Mouse (Mus musculus) G1E (cell line): ENCODE results near the gene Dmxl2. TPM values are rescaled to one million over a fixed set of nuclear protein-coding genes. Genes with fewer than 3 reads are reported as not detected.

ENCODE experiments used
- ATAC-seq: 2 replicates; pipeline ENCODE4 v1.8.0; 2016; ENCODE audit warnings: mild to moderate bottlenecking; ENCODE audit not compliant: insufficient number of reproducible peaks, poor library complexity, low FRiP score, severe bottlenecking; ENCODE audit errors: extremely low read depth
- DNase-seq: peaks from one replicate; pipeline ENCODE4 v3.0.0; 2012; ENCODE audit warnings: low spot score
- H3K27me3 ChIP-seq: 2 replicates; pipeline ENCODE4 v1.6.1; 2012; ENCODE audit warnings: mild to moderate bottlenecking, low read length, inconsistent platforms; ENCODE audit not compliant: insufficient read depth
- H3K36me3 ChIP-seq: replicated peaks from 2 replicates; pipeline ENCODE3; 2012; ENCODE audit warnings: mild to moderate bottlenecking, inconsistent platforms
- H3K4me1 ChIP-seq: 2 replicates; pipeline ENCODE4 v1.6.1; 2012; ENCODE audit warnings: low read depth, low read length, inconsistent platforms, mixed read lengths; ENCODE audit not compliant: insufficient read depth
- H3K4me3 ChIP-seq: 2 replicates; pipeline ENCODE4 v1.5.1; 2012; ENCODE audit warnings: low read depth, mild to moderate bottlenecking, inconsistent platforms, low read length, moderate library complexity, mixed read lengths
- H3K9me3 ChIP-seq: replicated peaks from 2 replicates; pipeline ENCODE4 v1.6.1; 2012; ENCODE audit warnings: inconsistent platforms
- CTCF ChIP-seq: IDR thresholded peaks from 2 replicates; pipeline ENCODE4 v1.5.1; 2012; ENCODE audit warnings: low read depth, low read length, inconsistent platforms, mixed read lengths
- GATA1 ChIP-seq: IDR thresholded peaks from 2 replicates; pipeline ENCODE4 v1.6.1; 2012; ENCODE audit warnings: borderline replicate concordance, low read length, inconsistent platforms, mixed read lengths
- GATA2 ChIP-seq: IDR thresholded peaks from 2 replicates; pipeline ENCODE4 v1.6.1; 2012; ENCODE audit warnings: low read depth, low read length, inconsistent platforms, borderline replicate concordance
- POLR2AphosphoS5 ChIP-seq: IDR thresholded peaks from 2 replicates; pipeline ENCODE4 v1.6.1; 2012; ENCODE audit warnings: low read depth, low read length, inconsistent platforms; ENCODE audit not compliant: insufficient replicate concordance
- TAL1 ChIP-seq: conservative IDR thresholded peaks from 2 replicates; pipeline ENCODE4 v1.6.1; 2012; ENCODE audit warnings: low read depth, low read length, inconsistent platforms, mixed read lengths
- polyA plus RNA-seq: library from polyadenylated mRNA; stranded (reverse); fragments of >175 nt; gene quantifications from 2 replicates; pipeline ENCODE4 v1.2.3, GENCODE M21; 2012
- total RNA-seq, 2 experiments: library from RNA; stranded (forward) in 1 of 2; stranded (reverse) in 1 of 2; fragments of 200-1000 nt in 1 of 2; fragments of >200 nt in 1 of 2; fragmentation: Nextera tagmentation in 1 of 2; gene quantifications; 2 replicates each; pipeline ENCODE4 v1.2.3; 2014 to 2017

The Dmxl2 gene
- not detected in 2 replicates for total RNA-seq (2014; fragmentation: Nextera tagmentation)
- total RNA-seq (2017) = 0.11 and 0.23 TPM in 2 replicates
- not detected in 2 replicates for polyA plus RNA-seq

DNA sequence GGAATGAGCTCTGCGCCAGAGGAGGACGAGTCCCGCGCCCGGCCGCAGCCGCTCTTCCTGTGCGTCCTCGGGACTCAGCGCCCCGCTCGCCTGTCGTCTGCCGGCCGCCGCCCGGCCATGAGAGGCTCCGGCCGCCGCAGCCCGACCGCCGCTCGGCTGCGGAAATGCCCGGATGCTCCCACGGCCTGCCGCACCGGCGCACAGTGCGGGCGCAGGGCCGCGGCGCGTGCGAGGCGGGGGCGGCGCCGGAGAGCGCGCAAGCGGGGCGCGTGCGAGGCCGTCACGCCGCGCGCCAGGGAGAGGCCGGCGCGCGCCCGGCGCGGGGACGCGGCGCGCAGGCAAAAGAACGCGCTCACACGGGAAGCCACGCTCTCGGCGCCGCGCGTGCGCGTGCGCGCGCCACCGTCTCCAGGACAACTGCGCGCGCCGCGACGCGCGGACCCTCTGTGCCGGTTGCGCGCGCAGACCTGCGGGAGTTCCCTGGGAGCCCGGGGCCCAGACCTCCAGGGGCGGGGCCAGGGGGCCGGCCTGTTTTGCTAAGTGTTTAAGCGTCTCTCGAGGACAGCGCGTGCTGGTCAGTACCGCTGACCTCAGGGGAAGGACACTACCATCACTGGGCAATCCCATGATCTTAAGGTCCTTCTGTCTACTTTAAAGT is at the start of gene Dmxl2:
TSS of gene Dmxl2 (minus strand) at position 174 of the 658 bp plus-strand sequence.
- peak within 1 kb of the TSS; percentile 33; the same call in 1 of the 2 replicates for H3K4me3 ChIP-seq
- no peaks in the 10 kb centered on the region for H3K4me1 ChIP-seq
- TF ChIP-seq POLR2AphosphoS5 (no peak), CTCF (no peak), GATA2 (no peak), GATA1 (no peak), TAL1 (no peak)
- H3K36me3 ChIP-seq = no peaks in the 10 kb centered on the region
- peaks cover 19% of the 10 kb centered on the region for H3K27me3 ChIP-seq
- ATAC-seq = no peak
- DNase-seq = no peak
- no peaks in the 10 kb centered on the region for H3K9me3 ChIP-seq

DNA sequence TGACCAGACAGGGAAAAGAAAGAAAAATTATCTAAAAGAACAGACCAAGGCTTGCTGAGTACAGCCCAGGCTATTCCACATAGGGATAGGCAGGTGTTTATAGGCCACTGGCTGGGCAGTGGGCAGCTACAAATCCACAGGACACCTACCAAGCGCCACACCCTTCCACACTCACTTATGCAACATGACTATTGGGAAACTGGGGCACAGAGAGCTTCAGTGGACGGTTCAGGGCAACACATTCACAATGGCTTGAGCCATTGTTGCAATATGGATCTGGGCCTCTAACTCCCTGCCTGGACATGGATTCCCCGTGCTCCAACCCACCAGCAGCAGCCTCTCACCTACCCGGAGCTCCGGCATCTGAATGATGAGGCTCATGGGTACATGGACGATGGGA is 48.0 kb upstream of the Dmxl2 start:
- H3K9me3 ChIP-seq = no peaks in the 10 kb centered on the region
- TF ChIP-seq TAL1 (no peak), GATA1 (no peak), POLR2AphosphoS5 (no peak), GATA2 (no peak), CTCF (no peak)
- H3K4me1 ChIP-seq = peaks cover 4% of the 10 kb centered on the region
- ATAC-seq = no peak
- no peaks in the 10 kb centered on the region for H3K36me3 ChIP-seq
- no peak overlapping the region for H3K4me3 ChIP-seq
- no peak for DNase-seq
- H3K27me3 ChIP-seq = peaks cover 42% of the 10 kb centered on the region

DNA sequence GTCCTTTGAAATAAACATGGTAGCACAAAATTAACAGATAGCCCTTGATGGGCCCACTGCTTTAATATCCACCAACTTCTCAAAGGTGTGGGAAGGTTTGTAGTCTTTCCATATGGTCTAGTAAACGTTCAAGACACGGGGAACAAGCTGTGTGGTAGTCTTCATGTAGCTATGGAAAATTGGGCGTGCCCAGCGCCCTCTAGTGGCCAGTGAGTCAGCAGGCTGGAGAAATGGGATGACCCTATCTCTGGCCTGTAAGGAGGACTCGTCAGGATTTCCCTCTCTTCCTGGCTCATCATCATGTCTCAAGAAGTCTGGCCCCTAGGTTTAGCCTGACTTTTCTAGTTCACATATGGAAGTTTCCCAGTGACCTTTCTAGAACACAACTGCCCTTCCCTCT is 46.1 kb upstream of the Dmxl2 start:
- Histone ChIP-seq H3K36me3 (no peaks in the 10 kb centered on the region), H3K4me1 (peaks cover 2% of the 10 kb centered on the region), H3K9me3 (no peaks in the 10 kb centered on the region), H3K27me3 (peaks cover 46% of the 10 kb centered on the region), H3K4me3 (no peak overlapping the region)
- ATAC-seq (no peak; the same call in 1 of the 2 replicates), DNase-seq (peak; percentile 26)
- no peak for TF ChIP-seq GATA2
- TF ChIP-seq CTCF = peak; percentile 81
- no peak for TF ChIP-seq GATA1
- no peak for TF ChIP-seq POLR2AphosphoS5

DNA sequence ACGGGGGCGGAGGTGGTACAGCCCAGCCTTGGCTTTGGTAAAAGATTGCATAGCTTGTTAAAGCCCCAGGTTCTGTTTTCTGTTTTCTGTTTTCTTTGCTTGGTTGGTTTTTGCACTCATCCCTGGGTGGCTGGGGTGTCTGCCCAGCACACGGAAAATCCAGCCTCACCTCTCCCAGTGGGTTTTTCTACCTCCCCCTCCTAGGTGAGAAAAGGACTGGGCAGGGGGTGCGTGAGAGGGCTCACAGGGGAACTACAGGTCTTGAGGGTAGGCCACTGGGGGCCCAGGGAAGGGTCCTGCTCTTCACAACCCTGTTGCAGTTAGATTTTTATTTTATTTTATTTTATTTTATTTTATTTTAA is 43.5 kb upstream of the Dmxl2 start:
- Histone ChIP-seq H3K4me1 (no peaks in the 10 kb centered on the region), H3K9me3 (no peaks in the 10 kb centered on the region), H3K27me3 (peaks cover 45% of the 10 kb centered on the region), H3K4me3 (no peak overlapping the region), H3K36me3 (no peaks in the 10 kb centered on the region)
- DNase-seq = no peak
- no peak for ATAC-seq
- no peak for TF ChIP-seq POLR2AphosphoS5
- no peak for TF ChIP-seq GATA2
- no peak for TF ChIP-seq GATA1
- TF ChIP-seq CTCF = no peak
- no peak for TF ChIP-seq TAL1

DNA sequence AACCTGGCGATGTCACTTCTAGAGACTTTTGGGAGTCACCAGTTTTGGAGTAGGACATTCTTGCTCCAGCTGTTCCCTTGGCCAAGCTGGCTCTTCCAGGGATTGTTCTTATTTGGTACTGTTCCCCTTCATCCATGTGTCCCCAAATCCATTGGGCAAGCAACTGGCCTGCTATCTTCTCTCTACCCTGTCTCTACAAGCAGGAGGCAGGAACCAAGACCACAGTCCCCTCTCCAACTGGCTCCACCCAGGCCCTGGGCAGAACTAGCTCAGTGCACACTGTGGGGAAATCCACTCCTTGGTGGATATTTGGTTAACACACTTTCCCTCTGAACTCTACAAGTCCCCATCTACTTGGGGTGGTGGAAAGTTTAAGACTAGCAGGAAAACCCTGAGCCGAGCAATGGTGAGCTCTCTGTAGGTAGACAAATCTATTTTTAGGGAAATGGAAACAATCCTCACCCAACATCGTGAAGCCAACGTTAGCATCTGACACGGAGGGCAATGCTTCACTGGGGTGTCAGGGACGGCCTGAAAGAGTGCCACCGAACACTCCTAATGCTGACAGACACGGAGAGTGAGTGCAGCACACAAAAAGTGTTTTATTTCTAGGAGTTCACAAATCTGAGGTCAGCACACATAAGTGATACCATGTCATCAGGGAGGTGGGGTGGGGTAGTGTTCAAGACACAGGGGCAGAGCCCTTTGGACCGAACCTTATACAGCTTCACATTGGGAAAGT is 43.0 kb upstream of the Dmxl2 start:
- no peak overlapping the region for H3K4me3 ChIP-seq
- peaks cover 42% of the 10 kb centered on the region for H3K27me3 ChIP-seq
- no peak for DNase-seq

GRCm38 (mm10) chr9:54540801-54541200 is 39.4 kb upstream of the Dmxl2 start:
- ATAC-seq = no peak
- Histone ChIP-seq H3K27me3 (peaks cover 29% of the 10 kb centered on the region), H3K36me3 (no peaks in the 10 kb centered on the region), H3K4me1 (no peaks in the 10 kb centered on the region), H3K9me3 (no peaks in the 10 kb centered on the region), H3K4me3 (no peak overlapping the region)
- DNase-seq = no peak
- TF ChIP-seq TAL1 = no peak
- TF ChIP-seq CTCF = no peak
- TF ChIP-seq POLR2AphosphoS5 = no peak
- no peak for TF ChIP-seq GATA1

More for the DNA sequence above, 43.0 kb upstream of the Dmxl2 start:
- H3K9me3 ChIP-seq = no peaks in the 10 kb centered on the region
- no peaks in the 10 kb centered on the region for H3K36me3 ChIP-seq
- no peak for TF ChIP-seq TAL1
- no peak for TF ChIP-seq GATA2
- TF ChIP-seq CTCF = no peak
- no peak for TF ChIP-seq GATA1
- ATAC-seq = no peak
- no peaks in the 10 kb centered on the region for H3K4me1 ChIP-seq
